Mouse (Mus musculus) left cerebral cortex, adult 8-10 months (tissue): ENCODE data around the gene Skap1. TPM values are rescaled to one million over a fixed set of nuclear protein-coding genes. Genes with fewer than 3 reads are reported as not detected.

Experiments
- DNase-seq, 2 experiments: peaks; one replicate each; pipeline ENCODE4 v3.0.0; 2022; ENCODE audit warnings: low spot score in 2 of 2
- total RNA-seq, 4 experiments: library from RNA; stranded (reverse); gene quantifications; 2 replicates each; pipeline ENCODE4 v1.2.4; 2022

Skap1 gene
- total RNA-seq, 4 experiments from 2014 or later = 2.2 to 2.5 (median 2.3) TPM

- DNase-seq = peak in 1 of 2 experiments; percentile 3
Measured at GRCm38 (mm10) chr11:96553091-96553490, 88.7 kb downstream of the Skap1 start.

GRCm38 (mm10) chr11:96560229-96560628 is 95.8 kb downstream of the Skap1 start:
- no peak for DNase-seq

- no peak for DNase-seq
Measured at GRCm38 (mm10) chr11:96564088-96564487, 99.7 kb downstream of the Skap1 start.

GRCm38 (mm10) chr11:96572515-96572914 is 108.1 kb downstream of the Skap1 start:
- no peak for DNase-seq

- DNase-seq = no peak
Measured at GRCm38 (mm10) chr11:96576491-96577427, 112.4 kb downstream of the Skap1 start.

GRCm38 (mm10) chr11:96578551-96579283 is 114.3 kb downstream of the Skap1 start:
- no peak for DNase-seq

- DNase-seq = no peak
Measured at GRCm38 (mm10) chr11:96581604-96582384, 117.4 kb downstream of the Skap1 start.

GRCm38 (mm10) chr11:96582595-96582994 is 118.2 kb downstream of the Skap1 start:
- no peak for DNase-seq

- no peak for DNase-seq
Measured at GRCm38 (mm10) chr11:96589828-96590227, 125.4 kb downstream of the Skap1 start.

GRCm38 (mm10) chr11:96595890-96596289 is 131.5 kb downstream of the Skap1 start:
- DNase-seq = no peak

- no peak for DNase-seq
Measured at GRCm38 (mm10) chr11:96596301-96596700, 131.9 kb downstream of the Skap1 start.

GRCm38 (mm10) chr11:96602806-96603205 is 138.4 kb downstream of the Skap1 start:
- no peak for DNase-seq

- no peak for DNase-seq
Measured at GRCm38 (mm10) chr11:96604306-96604705, 139.9 kb downstream of the Skap1 start.

- no peak for DNase-seq
Measured at GRCm38 (mm10) chr11:96604751-96605450, 140.5 kb downstream of the Skap1 start.

GRCm38 (mm10) chr11:96605516-96605915 is 141.1 kb downstream of the Skap1 start:
- DNase-seq = no peak

- DNase-seq = no peak
Measured at GRCm38 (mm10) chr11:96612596-96612995, 148.2 kb downstream of the Skap1 start.

- DNase-seq = no peak
Measured at GRCm38 (mm10) chr11:96616792-96617191, 152.4 kb downstream of the Skap1 start.

GRCm38 (mm10) chr11:96618789-96619445 is 154.5 kb downstream of the Skap1 start:
- no peak for DNase-seq

GRCm38 (mm10) chr11:96619576-96619975 is 155.2 kb downstream of the Skap1 start:
- DNase-seq = peak in 1 of 2 experiments; percentile 33

- DNase-seq = no peak
Measured at GRCm38 (mm10) chr11:96620006-96620405, 155.6 kb downstream of the Skap1 start.
